Mouse (Mus musculus): Measurements from ENCODE around the gene Svs2.
"Not testable (repeated sequence)": the region's sequence is repeated elsewhere in the genome, so short reads cannot be mapped to it uniquely, and the experiment has no call there.

Svs2 gene

DNA sequence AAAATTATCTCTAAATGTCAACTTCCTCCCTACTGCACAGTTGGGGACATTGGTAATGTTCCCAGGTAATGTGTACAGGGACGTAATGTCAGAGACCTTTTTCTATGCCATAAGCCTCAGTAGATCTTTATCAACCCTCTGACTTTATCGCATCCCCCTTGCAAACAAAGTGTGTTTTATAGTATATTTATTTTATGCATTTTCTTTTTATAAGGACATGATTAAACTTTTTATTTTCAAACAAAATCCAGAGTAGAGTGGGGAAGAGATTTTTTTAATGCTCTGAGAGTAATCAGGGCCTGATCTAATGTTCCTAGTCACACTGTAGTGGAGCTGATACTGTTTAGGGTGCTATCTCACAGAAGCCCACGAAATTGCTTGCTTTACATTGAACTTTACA lies at the start of gene Svs2:
TSS of gene Svs2 (minus strand) at position 101 of the 400 bp plus-strand sequence.
- no peak for DNase-seq (ENCODE audit: low spot score in 2 of 2)

DNA sequence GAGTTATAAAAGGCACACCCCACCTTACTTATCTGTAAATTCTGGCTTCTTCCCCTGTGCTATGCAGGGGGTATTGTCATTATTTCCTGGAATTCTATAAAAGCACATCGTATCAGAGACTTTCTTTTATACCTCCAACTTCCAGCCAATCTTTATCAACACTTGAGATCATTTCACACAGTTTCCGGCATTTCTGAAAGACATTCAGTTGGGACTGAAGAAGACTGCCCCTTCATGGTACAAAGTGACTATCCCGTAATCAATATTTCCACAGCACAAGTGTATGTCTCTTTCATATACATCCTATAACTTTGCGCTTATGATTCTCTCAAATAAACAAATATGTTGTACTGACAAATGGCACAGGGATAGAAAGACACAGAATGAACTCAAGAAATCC lies 40.1 kb upstream of the Svs2 start, which contains the start of gene Svs4:
TSS of gene Svs4 (minus strand) at position 101 of the 400 bp plus-strand sequence.
- DNase-seq (ENCODE audit: low spot score in 2 of 2): no peak

DNA sequence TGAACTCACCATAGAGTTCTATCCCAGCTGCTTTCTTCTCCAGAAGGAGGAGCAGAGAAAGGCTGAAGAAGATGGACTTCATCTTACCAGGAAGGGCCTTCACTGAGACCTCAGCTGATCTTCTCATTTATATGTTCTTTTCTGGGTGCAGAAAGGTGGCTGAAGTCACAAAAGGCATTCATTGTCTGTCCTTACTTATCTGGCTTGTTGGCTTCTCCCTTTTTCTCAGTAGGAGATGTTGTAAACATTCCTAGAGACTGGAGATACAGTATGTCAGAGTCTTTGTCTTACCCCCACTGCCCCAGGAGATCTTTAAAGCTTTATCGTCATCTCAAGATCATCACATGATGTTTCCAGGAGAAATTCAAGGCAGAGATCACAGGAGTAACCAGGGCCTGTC lies 18.3 kb upstream of the Svs2 start, which contains the start of gene Svs3b:
TSS of gene Svs3b (minus strand) at position 101 of the 400 bp plus-strand sequence.
- DNase-seq (ENCODE audit: low spot score in 2 of 2): not testable (repeated sequence)

DNA sequence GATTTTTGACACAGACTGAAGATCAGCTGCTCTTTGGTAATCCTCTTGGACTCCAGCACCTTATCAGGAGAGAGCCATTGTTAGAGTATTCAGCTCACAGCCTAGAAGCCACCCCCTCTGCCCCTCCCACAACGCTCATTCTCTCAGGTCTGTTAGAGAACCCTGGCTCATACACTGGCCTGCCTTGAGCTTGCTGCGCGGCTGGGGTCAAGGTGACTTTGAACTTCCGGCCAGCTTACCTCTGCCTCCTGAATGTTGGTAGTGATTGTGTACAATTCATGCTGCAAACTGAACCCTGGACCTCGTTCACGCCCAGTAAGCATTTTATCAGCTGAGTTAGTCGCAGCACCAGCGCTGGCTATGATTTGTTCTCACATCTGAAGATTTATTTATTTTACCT lies 5.6 kb downstream of the Svs2 start:
- no peak for DNase-seq (ENCODE audit: low spot score in 2 of 2)

DNA sequence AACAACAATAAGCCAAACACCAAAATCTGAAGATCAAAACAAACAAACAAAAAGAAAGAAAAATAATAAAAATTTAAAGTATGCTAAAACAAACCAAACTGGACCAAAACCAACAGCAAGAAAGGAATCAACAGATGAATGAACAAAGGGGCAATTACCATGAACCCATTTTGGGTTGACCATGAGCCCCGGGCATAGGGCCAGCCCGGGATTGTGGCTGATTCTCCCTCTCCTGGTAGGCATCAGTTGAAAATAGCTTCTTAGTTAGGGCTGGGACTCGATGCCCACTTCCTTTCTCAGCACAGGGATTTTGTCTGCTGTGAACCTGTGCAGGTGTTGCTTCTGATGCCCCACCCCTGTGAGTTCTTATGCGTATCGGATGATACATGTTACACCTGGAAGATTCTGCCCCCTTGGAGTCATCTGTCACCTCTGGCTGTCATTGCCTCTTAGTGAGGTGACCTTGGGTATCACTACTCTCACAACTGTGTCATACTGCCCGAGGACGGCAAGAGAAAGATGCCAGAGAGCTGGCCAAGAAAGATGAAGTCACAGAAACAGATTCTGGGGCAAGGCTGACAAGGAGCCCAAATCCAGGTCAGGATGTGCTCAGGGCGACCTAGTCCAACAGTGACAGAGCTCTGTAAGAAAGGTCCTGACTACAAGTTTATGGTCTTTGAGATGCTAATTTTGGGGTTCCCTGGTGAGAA lies 9.8 kb downstream of the Svs2 start:
- no peak for DNase-seq (ENCODE audit: low spot score in 2 of 2)

DNA sequence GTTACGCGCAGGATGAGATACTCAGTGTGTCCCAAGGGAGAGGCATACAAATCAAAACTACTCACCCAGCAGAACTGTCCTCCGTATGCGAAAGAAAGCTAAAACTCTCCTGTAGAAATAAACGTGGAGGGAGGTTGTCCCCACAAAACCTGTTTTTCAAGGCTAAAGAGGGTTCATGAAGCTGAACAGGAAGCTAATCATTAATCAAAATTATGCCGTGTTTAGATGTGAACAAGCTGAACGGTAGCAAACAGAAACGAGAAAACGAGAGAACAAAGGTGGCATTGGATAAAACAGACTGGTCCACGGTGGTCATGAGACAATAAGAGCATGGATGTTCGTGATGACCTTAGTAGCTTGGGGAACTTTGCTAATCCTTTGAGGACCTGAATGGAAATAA lies 16.7 kb downstream of the Svs2 start, which contains the start of gene Wfdc15b:
TSS of gene Wfdc15b (minus strand) at position 139 of the 400 bp plus-strand sequence.
- no peak for DNase-seq (ENCODE audit: low spot score in 2 of 2)

DNA sequence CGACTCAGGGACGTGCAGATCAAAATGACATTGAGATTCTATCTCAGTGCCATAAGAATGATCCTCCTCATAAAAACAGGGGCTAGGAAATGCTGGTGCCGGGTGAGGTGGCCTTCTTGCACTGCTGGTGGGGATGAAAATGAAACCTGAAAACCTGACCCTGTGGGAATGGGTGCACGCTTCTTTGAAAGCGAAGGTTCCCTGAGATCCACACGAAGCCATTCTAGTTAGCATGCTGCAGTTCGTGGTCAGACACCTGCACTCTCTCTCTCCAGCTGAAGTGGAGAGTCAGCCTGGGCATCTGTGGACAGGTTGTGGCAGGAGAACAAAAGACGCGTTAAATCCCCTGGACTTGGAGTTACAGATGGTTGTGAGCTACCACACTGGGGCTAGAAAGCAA lies 19.0 kb downstream of the Svs2 start:
- DNase-seq (ENCODE audit: low spot score in 2 of 2): no peak

DNA sequence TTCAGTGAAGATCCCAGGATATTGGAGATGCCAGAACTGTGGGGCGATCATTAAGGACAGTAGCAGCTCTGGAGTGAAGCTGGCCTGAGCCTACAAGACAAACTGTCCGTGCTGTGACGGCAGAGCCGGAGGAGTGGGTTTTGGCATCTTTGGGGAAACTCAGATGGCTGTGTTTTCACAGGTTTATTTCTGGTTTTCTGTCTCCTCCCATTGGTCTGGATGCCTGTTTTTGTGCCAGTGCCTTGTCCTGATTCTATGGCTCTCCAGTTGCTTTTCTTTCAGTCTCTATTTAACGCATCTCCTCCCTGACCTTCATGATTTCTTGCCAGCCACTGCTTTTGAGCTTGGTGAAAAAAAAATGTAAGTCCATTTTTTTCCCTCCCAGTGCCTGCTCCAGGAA lies 25.6 kb downstream of the Svs2 start:
- no peak for DNase-seq (ENCODE audit: low spot score in 2 of 2)

DNA sequence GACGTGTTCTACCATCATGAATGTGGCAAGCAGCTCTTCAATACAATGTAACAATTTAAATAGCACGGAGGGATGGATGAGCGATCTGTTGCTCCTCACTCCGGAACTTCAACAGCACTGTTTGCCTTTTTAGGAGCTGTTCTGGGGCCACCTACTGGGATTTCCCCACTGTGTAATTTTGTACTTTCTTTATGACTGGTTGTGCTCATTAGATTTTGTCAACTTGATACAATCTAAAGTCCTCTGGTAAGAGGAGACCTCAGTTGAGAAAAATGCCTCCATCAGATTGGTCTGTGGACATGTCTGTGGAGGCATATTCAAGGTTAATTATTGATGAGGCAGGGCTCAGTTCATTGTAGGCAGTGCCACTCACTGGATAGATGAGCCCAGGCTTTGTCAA lies 27.4 kb downstream of the Svs2 start:
- no peak for DNase-seq (ENCODE audit: low spot score in 2 of 2)

DNA sequence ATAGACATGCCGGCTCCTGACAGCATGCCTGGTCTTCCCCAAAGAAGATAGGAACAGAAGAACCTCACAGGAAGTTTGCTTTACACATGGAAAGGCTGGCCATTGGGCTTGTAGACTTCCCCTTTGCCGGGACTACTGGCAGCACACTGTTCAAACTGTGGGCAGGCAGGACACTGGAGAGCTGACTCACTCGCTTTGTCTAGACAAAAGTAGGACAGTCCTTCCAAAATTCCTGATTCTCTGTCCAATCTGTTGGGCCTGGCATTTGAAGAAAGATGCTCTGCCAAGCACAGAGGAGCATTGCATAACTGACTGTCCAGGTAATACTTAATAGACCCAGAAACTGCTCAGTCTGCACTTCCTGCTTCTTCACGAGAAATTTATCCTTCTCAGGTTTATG lies 31.6 kb downstream of the Svs2 start:
- no peak for DNase-seq (ENCODE audit: low spot score in 2 of 2)

DNA sequence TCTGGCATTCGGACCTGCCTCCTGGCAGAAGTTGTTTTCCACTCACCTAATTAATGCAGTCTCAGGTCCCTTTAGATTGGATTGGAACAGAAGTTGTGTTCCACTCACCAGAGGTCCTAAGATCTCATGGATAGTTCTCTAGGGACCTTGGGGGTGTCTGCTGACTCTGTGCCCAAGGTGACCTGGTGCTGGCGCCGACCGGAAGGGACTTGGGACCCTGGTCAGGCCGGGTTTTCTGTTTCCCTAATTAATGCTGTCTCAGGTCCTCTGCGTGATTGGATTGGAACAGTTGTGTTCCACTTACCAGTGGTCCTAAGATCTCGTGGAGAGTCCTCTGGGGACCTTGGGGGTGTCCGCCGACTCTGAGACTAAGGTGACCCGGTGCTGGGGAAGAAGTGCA lies 32.3 kb downstream of the Svs2 start:
- DNase-seq (ENCODE audit: low spot score in 2 of 2): not testable (repeated sequence)

DNA sequence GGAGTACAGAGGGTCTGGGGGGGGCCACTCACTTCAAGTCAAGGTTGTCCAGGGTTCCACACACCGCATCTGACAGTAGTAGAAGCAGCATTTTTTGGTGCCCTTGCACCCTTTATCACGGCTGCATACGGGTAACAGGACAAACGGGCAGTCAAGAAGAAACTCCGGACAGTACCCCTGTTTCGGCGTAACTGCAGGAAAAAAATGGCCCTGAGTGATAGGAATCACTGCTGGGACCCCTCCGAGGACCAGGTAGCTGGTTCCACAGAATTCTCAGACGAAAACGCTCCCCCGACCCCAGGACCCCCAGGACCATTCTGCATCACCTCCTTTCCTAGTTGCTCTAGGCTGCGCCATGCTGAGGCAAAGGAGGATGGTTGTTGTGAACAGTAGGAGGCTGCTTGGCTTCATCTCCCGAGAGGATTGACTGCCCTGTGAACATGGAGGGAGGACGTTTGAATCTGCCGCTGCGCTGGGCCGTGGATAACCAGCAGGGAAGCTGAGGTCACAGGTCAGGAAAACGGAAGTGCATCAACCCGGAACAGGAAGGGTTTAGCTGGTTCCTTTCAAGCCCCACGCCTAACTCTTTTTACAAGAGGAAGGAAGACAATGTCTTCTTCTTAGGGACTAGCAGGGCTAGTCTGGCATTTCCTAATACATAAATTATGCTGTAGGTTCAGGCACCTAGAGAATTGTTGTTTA lies 38.5 kb downstream of the Svs2 start, which contains the start of gene Wfdc15a:
TSS of gene Wfdc15a (minus strand) at position 505 of the 702 bp plus-strand sequence.
- no peak for DNase-seq (ENCODE audit: low spot score in 2 of 2)

DNA sequence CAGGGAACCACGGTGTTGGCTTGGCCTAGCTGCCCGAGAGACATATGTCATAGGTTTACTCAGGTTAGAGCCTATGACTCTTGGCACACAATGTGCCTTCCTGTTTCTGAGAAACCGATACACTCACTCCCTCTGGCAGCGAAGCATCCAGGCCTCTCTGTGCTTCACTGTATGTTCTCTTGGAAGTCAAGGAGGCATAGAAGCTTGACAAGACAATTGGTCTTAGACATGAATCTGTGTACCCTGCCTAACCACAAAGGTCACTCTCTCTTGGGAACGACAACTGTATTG lies 41.6 kb downstream of the Svs2 start:
- DNase-seq (ENCODE audit: low spot score in 2 of 2): no peak

DNA sequence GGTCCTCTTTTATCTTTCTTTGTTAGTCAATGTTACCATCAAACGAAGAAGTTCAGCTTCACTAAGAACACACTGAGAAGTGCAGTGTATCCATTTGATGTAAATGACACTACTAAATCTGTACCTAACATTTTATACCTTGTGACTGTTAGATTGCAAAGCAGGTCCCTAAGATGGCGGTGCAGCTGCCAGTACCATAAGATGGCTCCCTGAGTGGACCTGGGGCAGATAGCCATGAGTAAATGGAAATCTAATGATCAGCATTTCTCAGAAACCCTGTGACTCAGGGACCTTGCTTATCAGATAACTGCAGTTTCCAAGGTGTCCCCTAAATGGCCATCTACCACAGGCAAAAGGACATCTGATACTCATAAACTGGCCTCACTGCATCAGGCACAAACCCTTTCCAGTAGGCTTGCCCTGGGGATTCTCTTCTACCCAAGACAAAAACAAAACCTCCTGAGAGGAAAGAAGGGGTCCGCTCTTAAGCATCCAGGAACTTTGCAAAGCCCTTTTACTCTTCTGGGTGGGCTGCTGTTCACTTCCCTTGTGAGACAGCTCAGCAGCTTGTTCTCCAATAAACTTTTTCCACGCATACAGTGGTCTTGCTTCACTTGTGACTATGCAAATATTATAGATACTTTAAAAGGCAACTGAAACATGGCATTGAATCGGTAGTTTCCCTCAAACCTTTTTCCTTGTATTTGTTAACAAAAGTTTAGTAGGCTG lies 42.1 kb downstream of the Svs2 start:
- no peak for DNase-seq (ENCODE audit: low spot score in 2 of 2)

DNA sequence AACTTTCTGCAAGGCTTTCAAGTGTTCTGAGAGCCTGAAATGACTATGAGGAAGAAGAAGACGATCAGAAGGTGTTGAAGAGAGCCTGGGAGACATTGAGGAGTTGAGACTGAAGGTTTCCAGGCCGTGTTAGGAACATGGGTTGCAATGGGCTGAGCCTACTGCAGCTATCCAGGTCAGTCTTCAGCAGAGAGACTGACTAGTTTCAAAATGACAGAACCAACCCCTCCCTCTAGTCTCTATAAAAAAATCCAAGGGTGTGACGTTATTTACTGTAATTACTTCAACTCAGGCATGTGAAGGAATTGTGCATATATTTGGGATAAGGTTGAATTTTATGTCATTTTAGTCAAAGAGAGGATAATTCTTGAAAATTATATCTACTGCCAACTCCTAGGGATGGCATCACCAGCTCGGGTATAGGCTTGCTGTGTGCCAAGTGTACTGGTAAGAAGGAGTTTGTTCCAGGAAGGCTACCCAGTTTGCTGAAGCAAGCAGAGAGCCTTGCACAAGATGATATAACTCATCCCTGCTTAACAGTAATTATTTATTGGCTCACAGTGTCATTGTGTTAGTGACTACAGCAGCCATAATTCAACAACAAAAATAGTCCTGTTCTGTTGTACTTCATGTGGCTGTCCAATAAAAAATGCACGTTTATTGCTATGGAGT lies 43.2 kb downstream of the Svs2 start:
- DNase-seq (ENCODE audit: low spot score in 2 of 2): no peak

DNA sequence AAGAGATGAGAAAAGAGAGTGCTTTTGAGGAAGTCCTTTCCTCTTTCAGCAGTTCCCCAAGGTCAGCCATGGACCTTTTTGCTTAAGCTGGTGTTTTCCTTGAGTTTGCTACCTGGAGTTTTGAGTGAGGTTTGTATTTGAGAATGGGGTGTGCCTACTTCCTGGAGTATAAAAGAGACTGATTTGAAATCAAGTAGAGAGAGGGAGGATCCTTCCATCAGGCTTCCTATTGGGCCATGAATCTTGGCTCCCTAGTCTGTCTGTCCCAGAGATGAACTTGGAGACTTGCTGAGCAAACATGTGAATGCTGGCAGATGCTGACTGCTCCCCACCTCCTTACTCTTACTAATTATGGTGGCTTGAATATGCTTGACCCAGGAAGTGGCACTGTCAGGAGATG lies 46.0 kb downstream of the Svs2 start:
- DNase-seq (ENCODE audit: low spot score in 2 of 2): no peak

DNA sequence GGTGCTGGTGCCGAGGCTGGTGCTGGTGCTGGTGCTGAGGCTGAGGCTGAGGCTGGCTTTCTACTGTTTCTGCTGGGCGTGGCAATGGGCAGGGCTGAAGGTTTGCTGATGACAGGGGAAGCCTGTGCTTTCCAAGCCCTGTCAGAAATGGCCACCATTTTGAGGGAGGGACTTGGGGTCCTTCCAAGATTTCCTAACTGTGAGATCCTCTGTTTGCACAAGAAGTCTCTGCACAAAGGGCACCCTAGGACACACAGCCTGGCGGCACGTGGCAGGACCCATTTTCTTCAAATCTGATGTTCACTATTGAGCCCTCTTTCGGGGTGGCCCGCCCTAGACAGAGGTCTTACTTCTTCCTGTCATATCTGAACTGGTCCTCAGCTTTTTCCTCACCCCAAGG lies 47.7 kb downstream of the Svs2 start, which contains the start of gene Wfdc12:
TSS of gene Wfdc12 (minus strand) at position 33 of the 400 bp plus-strand sequence.
- no peak for DNase-seq (ENCODE audit: low spot score in 2 of 2)

DNA sequence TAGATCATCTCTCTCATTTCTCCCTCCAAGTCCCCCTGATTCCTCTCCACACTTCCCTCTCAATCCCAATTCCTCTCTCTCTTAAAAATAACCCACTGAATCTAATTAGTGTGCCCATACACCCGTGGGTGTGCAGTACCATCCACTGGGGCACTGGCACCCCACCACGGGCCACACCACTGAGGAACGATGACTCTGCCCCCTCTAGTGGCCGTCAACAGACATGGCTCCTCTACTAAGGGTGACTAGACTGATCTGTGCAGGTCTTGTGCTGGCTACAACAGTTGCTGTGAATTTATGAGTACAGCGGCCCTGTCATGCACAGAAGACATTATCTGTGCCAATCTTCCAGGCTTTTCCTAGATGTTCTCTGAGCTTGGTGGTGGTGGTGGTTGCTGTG lies 49.5 kb downstream of the Svs2 start:
- no peak for DNase-seq (ENCODE audit: low spot score in 2 of 2)

Data from urinary bladder, adult 18-20 months (tissue).